Mouse (Mus musculus) midbrain, embryonic 13.5 days (tissue): Measurements from ENCODE around the gene Hspb9. TPM values are rescaled to one million over a fixed set of nuclear protein-coding genes. Genes with fewer than 3 reads are reported as not detected.

Experiments used
- ATAC-seq: fragments of 200-750 bp; cut with Nextera tagmentation; 2 replicates; pipeline ENCODE4 v1.8.0; 2017; ENCODE audit warnings: mild to moderate bottlenecking, moderate TSS enrichment, moderate library complexity
- H3K27ac ChIP-seq: fragments of 300-500 bp; sonication (generic); 2 replicates; pipeline ENCODE4 v1.5.1; 2015; ENCODE audit warnings: inconsistent platforms, mild to moderate bottlenecking, moderate library complexity
- H3K27me3 ChIP-seq: fragments of 300-500 bp; sonication (generic); 2 replicates; pipeline ENCODE4 v1.6.1; 2015; ENCODE audit warnings: mild to moderate bottlenecking, inconsistent platforms
- H3K36me3 ChIP-seq: fragments of 300-500 bp; sonication (generic); 2 replicates; pipeline ENCODE4 v1.6.1; 2015; ENCODE audit warnings: mild to moderate bottlenecking, inconsistent platforms
- H3K4me1 ChIP-seq: fragments of 300-500 bp; sonication (generic); replicated peaks from 2 replicates; pipeline ENCODE4 v1.6.1; 2015; ENCODE audit warnings: inconsistent platforms
- H3K4me2 ChIP-seq: fragments of 300-500 bp; sonication (generic); replicated peaks from 2 replicates; pipeline ENCODE4 v1.6.1; 2015; ENCODE audit warnings: moderate library complexity, mild to moderate bottlenecking, inconsistent platforms
- H3K4me3 ChIP-seq: fragments of 300-500 bp; sonication (generic); replicated peaks from 2 replicates; pipeline ENCODE4 v1.5.1; 2015; ENCODE audit warnings: mild to moderate bottlenecking, inconsistent platforms
- H3K9ac ChIP-seq: fragments of 300-500 bp; sonication (generic); replicated peaks from 2 replicates; pipeline ENCODE4 v1.6.1; 2015; ENCODE audit warnings: mild to moderate bottlenecking, inconsistent platforms
- H3K9me3 ChIP-seq: fragments of 300-500 bp; sonication (generic); 2 replicates; pipeline ENCODE4 v1.6.1; 2016; ENCODE audit warnings: mild to moderate bottlenecking, inconsistent platforms
- WGBS: fragments of 180-500 bp; shearing (Covaris S2); methylation state at CpG from one replicate; pipeline ENCODE4 v1.1.7; 2015; 5-methylcytosine and 5-hydroxymethylcytosine counted together
- polyA plus RNA-seq: library from polyadenylated mRNA; unstranded; fragments of >200 nt; fragmentation: Nextera tagmentation; extraction: Ambion mirVana; gene quantifications from 2 replicates; pipeline ENCODE4 v1.2.1, GENCODE M21; 2015

Gene Hspb9
- polyA plus RNA-seq, 1 experiment from 2014 or later, result 0.26 TPM

DNA sequence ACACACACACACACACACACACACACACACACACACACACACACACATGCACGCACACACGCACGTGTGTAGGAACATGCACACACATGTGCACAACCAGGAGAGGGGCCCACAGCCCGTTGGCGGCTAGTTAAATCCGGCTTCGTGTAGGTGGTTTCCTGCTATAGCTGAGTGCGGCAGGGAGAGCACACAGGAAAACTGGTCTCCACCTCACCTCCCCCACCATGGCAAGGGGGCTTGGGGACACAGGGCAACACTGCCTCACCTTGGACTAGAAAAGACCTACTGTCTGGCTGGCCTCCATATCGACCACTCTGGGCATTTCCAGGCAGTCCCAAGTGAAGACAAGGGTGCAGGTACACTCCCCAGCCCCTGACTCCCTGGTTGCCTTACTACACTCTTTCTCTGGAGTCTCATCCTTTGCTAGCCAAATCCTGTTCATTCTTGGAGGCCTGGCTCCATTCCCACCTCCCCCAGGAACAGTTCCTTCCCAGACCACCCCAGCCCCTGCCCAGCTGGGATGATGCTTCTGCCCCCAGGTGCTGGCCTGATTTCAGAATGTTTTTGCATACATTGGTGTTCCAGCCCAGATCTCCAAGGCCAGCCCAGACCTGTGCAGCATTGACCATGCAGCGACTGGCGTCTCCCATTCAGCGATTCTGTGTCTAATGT is 40.5 kb downstream of the Hspb9 start:
- Histone ChIP-seq H3K27ac (no peak overlapping the region), H3K4me1 (peaks cover 13% of the 10 kb centered on the region; the same call in 1 of the 2 replicates), H3K9me3 (no peaks in the 10 kb centered on the region), H3K27me3 (peaks cover 8% of the 10 kb centered on the region), H3K36me3 (peaks cover 54% of the 10 kb centered on the region), H3K4me2 (no peak overlapping the region), H3K4me3 (no peak overlapping the region), H3K9ac (no peak overlapping the region)
- WGBS, result 88% methylated on average over 11 of the region's 12 CpGs
- no peak for ATAC-seq

DNA sequence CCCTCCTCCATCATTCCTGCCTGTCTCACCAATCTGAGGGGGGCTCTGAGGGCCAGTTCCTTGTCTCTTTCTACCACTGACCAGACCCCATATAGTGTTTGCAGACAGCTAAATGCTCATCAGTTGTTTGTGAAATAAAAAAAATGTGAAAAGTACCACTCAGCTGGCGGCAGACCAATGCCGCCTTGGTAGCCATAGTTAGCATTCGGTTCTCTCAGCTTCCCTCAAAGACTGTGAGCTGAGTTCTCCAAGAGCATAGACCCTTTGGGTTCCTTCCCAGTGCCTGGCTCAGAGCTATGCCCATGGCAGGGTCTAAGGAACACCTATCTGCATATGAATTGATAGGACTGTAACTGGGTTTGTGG is 41.0 kb downstream of the Hspb9 start:
- no peak overlapping the region for H3K4me2 ChIP-seq
- peaks cover 49% of the 10 kb centered on the region for H3K36me3 ChIP-seq
- peaks cover 18% of the 10 kb centered on the region for H3K4me1 ChIP-seq
- peaks cover 3% of the 10 kb centered on the region for H3K27me3 ChIP-seq
- no peaks in the 10 kb centered on the region for H3K9me3 ChIP-seq
- no peak for ATAC-seq
- WGBS, result 92% methylated on average over 3 of the region's 3 CpGs
- H3K9ac ChIP-seq, result no peak overlapping the region
- no peak overlapping the region for H3K4me3 ChIP-seq
- H3K27ac ChIP-seq, result no peak overlapping the region

DNA sequence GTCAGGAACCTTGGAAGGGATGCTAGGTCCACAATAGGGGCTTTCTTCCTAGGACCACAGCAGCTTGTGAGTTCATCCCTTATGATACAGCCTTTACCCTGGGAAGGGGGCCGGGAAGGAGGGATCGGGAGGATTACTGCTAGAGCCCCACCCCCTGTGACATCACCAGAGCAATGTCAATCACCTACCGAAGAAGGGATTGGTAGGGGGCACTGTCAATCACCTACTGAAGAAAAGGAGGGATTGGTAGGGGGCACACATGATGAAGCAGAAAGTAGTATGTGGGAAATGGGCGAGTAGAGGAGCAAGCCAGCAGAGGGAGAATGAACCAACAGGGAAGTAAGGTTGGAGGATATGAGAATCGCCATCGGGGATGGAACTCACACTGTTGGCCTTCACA is 42.8 kb downstream of the Hspb9 start:
- 68% methylated on average over 6 of the region's 6 CpGs for WGBS
- H3K4me3 ChIP-seq, result no peak overlapping the region
- no peak for ATAC-seq
- H3K9me3 ChIP-seq, result no peaks in the 10 kb centered on the region
- H3K9ac ChIP-seq, result no peak overlapping the region
- no peak overlapping the region for H3K4me2 ChIP-seq
- H3K27me3 ChIP-seq, result 0 out of 2 replicates have a peak, but pooled peaks cover 5% of the 10 kb centered on the region
- H3K4me1 ChIP-seq, result peaks cover 28% of the 10 kb centered on the region
- H3K36me3 ChIP-seq, result peaks cover 34% of the 10 kb centered on the region
- H3K27ac ChIP-seq, result no peak overlapping the region

DNA sequence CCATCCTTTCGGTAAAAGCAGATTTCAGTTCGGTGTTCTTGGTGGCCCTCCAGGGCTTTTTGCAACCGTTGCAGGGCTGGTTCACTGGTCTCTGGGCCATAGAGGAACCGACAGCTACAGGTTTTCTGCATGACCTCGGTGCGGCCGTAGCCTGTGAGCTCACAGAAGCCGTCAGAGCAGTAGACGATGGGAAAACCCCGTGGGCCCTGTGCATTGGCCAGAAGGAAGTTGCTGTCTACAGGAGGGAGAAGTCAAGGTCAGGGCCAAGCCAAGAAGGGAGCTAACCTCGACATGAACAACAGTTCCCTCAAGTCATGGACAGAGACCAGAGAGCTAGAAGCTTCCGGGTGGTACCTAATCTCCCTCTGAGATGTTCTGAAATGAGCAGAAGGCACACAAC is 43.9 kb downstream of the Hspb9 start:
- Histone ChIP-seq H3K36me3 (peaks cover 26% of the 10 kb centered on the region), H3K27ac (no peak overlapping the region), H3K4me2 (peak overlapping the region; percentile 80), H3K4me1 (peaks cover 30% of the 10 kb centered on the region), H3K4me3 (no peak overlapping the region), H3K27me3 (peaks cover 9% of the 10 kb centered on the region; the same call in 1 of the 2 replicates), H3K9ac (no peak overlapping the region), H3K9me3 (no peaks in the 10 kb centered on the region)
- ATAC-seq, result no peak
- WGBS, result 92% methylated on average over 12 of the region's 12 CpGs

GRCm38 (mm10) chr11:100758707-100759610 is 45.3 kb downstream of the Hspb9 start:
- H3K4me2 ChIP-seq, result peak overlapping the region; percentile 80
- H3K4me1 ChIP-seq, result peaks cover 30% of the 10 kb centered on the region
- H3K36me3 ChIP-seq, result peaks cover 25% of the 10 kb centered on the region
- peak overlapping the region; percentile 66 for H3K27ac ChIP-seq
- H3K9me3 ChIP-seq, result no peaks in the 10 kb centered on the region
- peak overlapping the region; percentile 77 for H3K9ac ChIP-seq
- peaks cover 11% of the 10 kb centered on the region; the same call in 1 of the 2 replicates for H3K27me3 ChIP-seq
- peak overlapping the region; percentile 60 for H3K4me3 ChIP-seq
- peak; percentile 71 for ATAC-seq
- WGBS, result under 1% methylated on average over 33 of the region's 35 CpGs

DNA sequence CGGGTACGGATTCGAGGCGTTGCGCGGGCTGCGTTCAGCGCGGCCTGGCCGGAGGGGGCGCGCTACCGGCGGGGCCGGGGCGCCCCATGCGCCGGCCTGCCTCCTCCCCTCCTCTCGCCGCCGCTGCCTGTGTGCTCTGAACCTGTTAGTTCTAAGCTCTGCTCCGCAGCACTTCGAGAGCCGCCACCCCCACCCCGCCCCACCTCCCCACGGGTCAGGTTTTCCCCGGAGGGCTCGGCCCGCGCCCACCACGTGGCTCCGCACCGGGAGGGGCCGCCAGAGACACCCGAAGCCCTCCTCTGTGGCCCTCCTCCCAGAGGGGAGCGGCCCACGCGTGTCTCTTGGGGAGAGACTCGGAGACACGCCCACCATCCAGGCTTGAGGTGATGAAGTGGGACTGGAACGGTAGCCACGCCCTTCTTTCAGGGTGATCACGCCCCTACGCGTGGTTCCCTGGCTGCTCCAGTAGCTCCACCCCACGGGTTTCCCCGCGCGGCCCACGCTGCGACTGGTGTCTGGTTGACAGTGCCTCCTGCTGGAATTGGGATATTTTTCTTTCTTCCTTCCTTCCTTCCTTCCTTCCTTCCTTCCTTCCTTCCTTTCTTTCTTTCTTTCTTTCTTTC is 46.1 kb downstream of the Hspb9 start, which contains the start of gene Kcnh4:
Gene Kcnh4, minus strand, starts transcription at position 332 of the 623 bp plus-strand sequence.
- Histone ChIP-seq H3K4me1 (peaks cover 30% of the 10 kb centered on the region), H3K9me3 (no peaks in the 10 kb centered on the region), H3K4me3 (peak within 1 kb of the TSS; percentile 60), H3K27me3 (peaks cover 11% of the 10 kb centered on the region; the same call in 1 of the 2 replicates), H3K9ac (peak within 1 kb of the TSS; percentile 77), H3K27ac (peak within 1 kb of the TSS; percentile 66), H3K36me3 (peaks cover 18% of the 10 kb centered on the region), H3K4me2 (peak within 1 kb of the TSS; percentile 80)
- ATAC-seq, result peak; percentile 58
- under 1% methylated on average over 50 of the region's 51 CpGs for WGBS

DNA sequence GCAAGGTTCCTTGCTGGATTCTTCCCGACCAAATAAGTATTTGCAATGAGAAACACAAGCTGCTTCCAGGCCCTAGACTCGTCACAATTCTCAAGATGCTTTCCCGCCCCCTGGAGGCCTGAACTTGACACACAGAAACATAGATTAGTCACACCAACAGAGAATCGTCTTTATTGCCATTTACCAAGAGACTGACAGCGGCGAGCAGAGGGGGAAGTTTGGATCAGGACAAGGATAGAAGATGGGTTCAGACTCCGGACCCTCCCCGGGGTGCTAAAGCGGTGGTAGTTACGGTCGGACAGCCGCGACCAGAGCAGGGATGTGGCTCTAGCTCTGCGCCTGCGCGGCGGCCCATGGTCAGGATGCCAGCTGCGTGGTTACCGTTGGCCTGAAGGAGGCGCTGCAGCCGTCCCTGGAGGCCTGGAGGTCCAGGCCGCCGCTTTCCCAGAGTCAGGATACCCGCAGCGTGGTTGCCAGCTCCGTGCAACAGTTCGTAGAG is 47.9 kb downstream of the Hspb9 start:
- Histone ChIP-seq H3K36me3 (peaks cover 5% of the 10 kb centered on the region), H3K4me1 (peaks cover 30% of the 10 kb centered on the region), H3K4me3 (peak overlapping the region; percentile 39), H3K27ac (peak overlapping the region; percentile 22), H3K9me3 (no peaks in the 10 kb centered on the region), H3K4me2 (peak overlapping the region; percentile 59), H3K9ac (peak overlapping the region; percentile 54), H3K27me3 (peaks cover 11% of the 10 kb centered on the region; the same call in 1 of the 2 replicates)
- peak; percentile 70 for ATAC-seq
- WGBS, result under 1% methylated on average over 27 of the region's 27 CpGs

GRCm38 (mm10) chr11:100762831-100763230 is 49.2 kb downstream of the Hspb9 start, which contains the start of gene Hcrt:
Hcrt (minus strand) TSS chr11:100762931.
- Histone ChIP-seq H3K4me1 (peaks cover 29% of the 10 kb centered on the region), H3K9me3 (no peaks in the 10 kb centered on the region), H3K4me3 (peak within 1 kb of the TSS; percentile 39), H3K4me2 (peak within 1 kb of the TSS; percentile 59), H3K27me3 (peaks cover 11% of the 10 kb centered on the region; the same call in 1 of the 2 replicates), H3K27ac (peak within 1 kb of the TSS; percentile 22), H3K36me3 (no peaks in the 10 kb centered on the region), H3K9ac (peak within 1 kb of the TSS; percentile 54)
- ATAC-seq, result no peak
- 91% methylated on average over 7 of the region's 7 CpGs for WGBS

Other genes with a start within 250 kb of the Hspb9 start
- 12.9 and 13.1 TPM in 2 replicates for gene Klhl11, start 241.1 kb upstream of the Hspb9 start, polyA plus RNA-seq
- gene Acly, start 185.8 kb upstream of the Hspb9 start, polyA plus RNA-seq, result 272 and 273 TPM in 2 replicates
- 2.8 and 3.0 TPM in 2 replicates for gene Ttc25, start 168.2 kb upstream of the Hspb9 start, polyA plus RNA-seq
- gene Cnp, start 138.9 kb upstream of the Hspb9 start, polyA plus RNA-seq, result 21.5 and 23.6 TPM in 2 replicates
- 118 and 122 TPM in 2 replicates for gene Nkiras2, start 94.6 kb upstream of the Hspb9 start, polyA plus RNA-seq
- gene Dnajc7, start 93.7 kb upstream of the Hspb9 start, polyA plus RNA-seq, result 311 and 312 TPM in 2 replicates
- 0.45 and 0.70 TPM in 2 replicates for gene Zfp385c, start 21.4 kb upstream of the Hspb9 start, polyA plus RNA-seq
- 2.5 and 2.6 TPM in 2 replicates for gene Dhx58, start 9.6 kb upstream of the Hspb9 start, polyA plus RNA-seq
- gene Kat2a, start 1.4 kb upstream of the Hspb9 start, polyA plus RNA-seq, result 44.5 and 47.7 TPM in 2 replicates
- gene Rab5c, start 24.4 kb downstream of the Hspb9 start, polyA plus RNA-seq, result 27.4 and 29.5 TPM in 2 replicates
- gene Kcnh4, start 46.1 kb downstream of the Hspb9 start, polyA plus RNA-seq, result 8.4 and 8.5 TPM in 2 replicates
- 0.30 TPM in 1 of 2 replicates, not detected in the other for gene Hcrt, start 49.1 kb downstream of the Hspb9 start, polyA plus RNA-seq
- 2.9 and 4.0 TPM in 2 replicates for gene Ghdc, start 57.1 kb downstream of the Hspb9 start, polyA plus RNA-seq
- 14.0 and 14.5 TPM in 2 replicates for gene Stat5b, start 136.9 kb downstream of the Hspb9 start, polyA plus RNA-seq
- 1.3 and 1.7 TPM in 2 replicates for gene Stat5a, start 145.5 kb downstream of the Hspb9 start, polyA plus RNA-seq
- gene Stat3, start 225.7 kb downstream of the Hspb9 start, polyA plus RNA-seq, result 28.7 and 34.3 TPM in 2 replicates